Mouse (Mus musculus) adrenal gland, postnatal 36 days (tissue): Measurements from ENCODE around the gene Glo1. TPM values are rescaled to one million over a fixed set of nuclear protein-coding genes. Genes with fewer than 3 reads are reported as not detected.
"Not testable (repeated sequence)": the region's sequence is repeated elsewhere in the genome, so short reads cannot be mapped to it uniquely, and the experiment has no call there.

Source experiments
- DNase-seq, 2 experiments: peaks; one replicate each; pipeline ENCODE4 v3.0.0; 2021; ENCODE audit warnings: mixed read lengths in 1 of 2
- long read RNA-seq, 2 experiments: library from polyadenylated mRNA; stranded (forward); transcript quantifications; one replicate each; pipeline ENCODE4 v2.0.0; 2021; ENCODE audit warnings: borderline sequencing depth in 2 of 2
- total RNA-seq, 2 experiments: library from RNA; stranded (reverse); gene quantifications; 2 replicates each; pipeline ENCODE4 v1.2.3; 2021

The Glo1 gene
- total RNA-seq = 100 to 1,000 TPM; 134 to 137 TPM
- long read RNA-seq, experiment 1, full-length matches to known transcripts = 388 of 421 reads
- long read RNA-seq, experiment 1, partial matches to known transcripts = 11 of 421 reads
- long read RNA-seq, experiment 1, other reads (novel, unspliced or antisense) = 22 of 421 reads
- long read RNA-seq, experiment 2, full-length matches to known transcripts = 121 of 131 reads
- long read RNA-seq, experiment 2, partial matches to known transcripts = 1 of 131 reads
- long read RNA-seq, experiment 2, other reads (novel, unspliced or antisense) = 9 of 131 reads

DNA sequence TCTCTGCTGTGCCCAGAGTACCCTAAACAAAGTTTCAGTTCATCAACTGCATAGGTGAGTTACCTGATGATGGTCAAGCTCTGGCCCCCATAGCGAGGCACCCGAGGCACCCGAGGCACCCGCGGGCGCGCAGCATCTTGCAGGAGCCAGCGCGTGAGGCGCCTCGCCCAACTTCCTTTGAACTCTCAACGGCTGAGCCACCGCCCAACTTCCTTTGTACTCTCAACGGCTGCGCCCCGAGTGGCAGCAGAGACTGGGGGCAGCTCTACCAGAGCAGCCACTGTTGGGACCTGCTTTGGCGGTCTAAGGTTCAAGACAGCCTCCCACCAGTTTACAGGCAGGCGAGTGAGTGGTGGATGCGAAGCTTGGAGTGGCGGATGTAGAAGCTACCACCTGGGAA is at the start of gene Glo1:
TSS of gene Glo1 (minus strand) at position 153 of the 400 bp plus-strand sequence.
- not testable (repeated sequence) for DNase-seq

DNA sequence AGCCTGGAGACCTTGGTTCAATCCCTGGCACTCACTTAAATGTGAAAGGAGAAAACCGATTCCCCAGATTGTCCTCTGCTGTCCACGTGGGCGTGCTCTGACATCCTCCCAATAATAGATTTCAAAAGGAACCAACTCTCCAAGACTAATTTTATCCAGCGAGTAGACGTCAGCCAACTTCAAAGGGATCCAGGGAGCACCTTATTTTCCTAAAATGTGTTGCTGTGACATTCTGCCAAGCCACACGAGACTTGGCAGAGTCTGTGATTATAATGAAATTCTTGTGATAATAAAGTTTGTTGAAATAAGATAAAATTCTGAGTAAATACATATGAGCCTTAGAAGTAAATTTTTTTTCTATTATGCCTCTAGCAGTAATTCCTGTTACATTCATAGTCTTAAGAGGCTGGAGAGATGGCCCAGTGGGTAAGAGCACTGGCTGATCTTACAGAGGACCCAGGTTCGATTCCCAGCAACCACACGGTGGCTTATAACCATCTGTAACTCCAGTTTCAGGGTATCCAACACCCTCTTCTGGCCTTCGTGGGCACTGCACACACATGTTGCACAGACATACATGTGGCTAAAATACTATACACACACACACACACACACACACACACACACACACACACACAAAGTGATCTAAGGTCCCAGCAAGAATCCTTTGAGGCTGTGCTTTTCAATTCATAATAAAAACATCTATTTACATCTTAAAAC is 48.5 kb upstream of the Glo1 start:
- DNase-seq = no peak

DNA sequence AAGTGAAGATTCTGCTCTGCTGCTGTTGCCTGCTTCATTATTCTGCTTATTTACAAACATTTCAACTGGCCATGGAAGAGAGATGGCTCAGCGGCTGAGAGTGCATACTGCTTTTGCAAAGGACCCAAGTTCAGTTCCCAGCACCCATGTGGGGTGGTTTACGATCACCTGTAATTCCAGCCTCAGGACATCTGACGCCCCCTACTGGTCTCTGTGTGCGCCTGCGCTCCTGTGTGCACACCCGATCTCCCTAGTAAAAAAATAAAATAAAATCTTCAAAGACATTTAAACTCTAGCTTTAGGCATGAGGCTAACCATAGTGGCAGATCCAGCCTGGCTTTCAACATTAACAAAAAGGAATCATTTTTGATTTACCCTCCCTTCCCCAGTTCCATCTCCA is 46.4 kb upstream of the Glo1 start:
- DNase-seq = no peak

DNA sequence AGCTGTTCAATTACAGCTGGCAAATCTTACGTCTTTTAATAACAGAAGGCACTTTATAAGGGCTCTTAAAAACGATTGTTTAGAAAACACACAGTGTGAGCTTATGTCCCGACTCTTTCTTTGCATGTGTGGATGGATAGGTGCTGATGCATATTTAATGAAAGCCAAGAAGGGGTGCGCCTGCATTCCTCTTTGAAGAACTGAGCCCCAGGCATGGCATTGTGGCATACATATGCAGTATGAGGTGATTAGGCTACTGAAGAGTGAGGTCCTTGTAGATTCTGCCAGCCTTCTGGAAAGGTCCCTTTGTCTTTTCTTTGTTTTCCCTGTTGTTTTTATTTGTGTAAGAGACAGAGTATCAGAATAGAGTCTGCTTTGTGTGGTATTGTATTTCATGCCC is 45.9 kb upstream of the Glo1 start:
- DNase-seq = no peak

DNA sequence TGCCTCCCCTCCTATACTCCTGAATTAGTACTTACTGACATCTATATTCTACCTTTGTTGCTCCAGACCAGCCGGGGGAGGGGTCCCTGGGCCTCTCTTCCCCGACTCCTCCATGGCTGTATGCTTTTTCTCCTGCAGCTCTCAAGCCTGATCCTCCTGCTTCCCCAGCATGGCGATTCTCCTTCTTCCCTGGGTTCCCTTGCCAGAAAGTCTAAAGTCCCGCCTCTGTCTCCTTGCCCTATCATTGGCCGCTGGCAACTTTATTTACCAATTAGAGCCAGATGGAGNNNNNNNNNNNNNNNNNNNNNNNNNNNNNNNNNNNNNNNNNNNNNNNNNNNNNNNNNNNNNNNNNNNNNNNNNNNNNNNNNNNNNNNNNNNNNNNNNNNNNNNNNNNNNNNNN is 38.2 kb upstream of the Glo1 start:
- DNase-seq = no peak

DNA sequence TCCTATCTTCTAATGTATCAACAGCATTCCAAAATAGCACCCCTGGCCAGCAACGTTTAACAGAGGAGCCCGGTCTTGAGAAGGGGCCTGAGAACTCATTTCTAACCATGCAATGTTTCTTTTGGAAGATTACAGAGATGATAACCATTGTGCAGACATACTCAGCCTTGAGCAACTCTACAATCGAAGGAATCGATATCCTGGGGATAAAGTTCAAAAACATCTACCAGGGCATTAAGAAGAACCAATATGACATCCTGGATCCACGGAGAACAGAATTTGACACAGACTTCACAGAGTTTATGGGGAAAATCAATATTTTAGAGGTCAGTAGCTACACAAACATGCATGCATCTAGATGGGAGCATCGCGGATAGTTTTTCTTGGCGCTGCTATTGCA is 36.5 kb upstream of the Glo1 start:
- no peak for DNase-seq

DNA sequence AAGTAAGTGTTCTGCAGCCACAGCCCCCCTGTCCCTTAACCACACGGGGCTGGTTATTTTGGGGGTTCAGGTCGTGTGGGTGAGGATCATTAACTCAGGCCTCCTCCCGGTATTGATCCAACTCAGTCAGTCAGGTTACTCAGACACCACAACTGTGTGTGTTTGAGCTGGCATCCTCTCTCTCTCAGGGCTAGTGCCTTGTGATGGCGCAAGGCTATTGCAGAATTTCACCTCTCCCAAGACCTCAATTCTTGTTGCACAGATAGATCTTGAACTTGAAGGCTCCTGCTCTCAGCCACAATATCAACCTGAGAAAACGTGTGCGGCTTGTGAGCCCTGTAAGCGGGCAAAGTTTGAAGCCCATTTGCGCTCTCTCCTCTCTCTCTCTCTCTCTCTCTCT is 35.5 kb upstream of the Glo1 start:
- no peak for DNase-seq

DNA sequence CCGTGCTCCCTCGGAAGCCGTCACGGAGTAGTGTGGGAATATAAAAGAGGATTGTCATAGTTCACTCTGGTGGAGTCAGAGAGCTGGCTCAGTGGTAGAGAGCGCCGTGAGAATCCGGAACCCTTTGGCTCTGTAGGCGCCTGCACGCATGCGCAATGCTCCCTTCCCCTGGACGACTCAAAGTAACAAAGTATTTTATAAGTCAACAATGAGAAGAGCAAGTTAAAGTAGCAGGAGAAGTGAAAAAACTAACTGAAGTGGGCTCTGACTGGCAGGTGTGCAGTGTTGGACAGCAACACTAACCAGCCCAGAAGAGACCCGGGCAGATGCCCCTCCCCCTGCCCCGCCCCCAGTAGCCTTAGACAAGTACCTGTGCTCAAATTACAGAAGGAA is 31.5 kb upstream of the Glo1 start:
- peak; percentile 72 to 85 for DNase-seq

DNA sequence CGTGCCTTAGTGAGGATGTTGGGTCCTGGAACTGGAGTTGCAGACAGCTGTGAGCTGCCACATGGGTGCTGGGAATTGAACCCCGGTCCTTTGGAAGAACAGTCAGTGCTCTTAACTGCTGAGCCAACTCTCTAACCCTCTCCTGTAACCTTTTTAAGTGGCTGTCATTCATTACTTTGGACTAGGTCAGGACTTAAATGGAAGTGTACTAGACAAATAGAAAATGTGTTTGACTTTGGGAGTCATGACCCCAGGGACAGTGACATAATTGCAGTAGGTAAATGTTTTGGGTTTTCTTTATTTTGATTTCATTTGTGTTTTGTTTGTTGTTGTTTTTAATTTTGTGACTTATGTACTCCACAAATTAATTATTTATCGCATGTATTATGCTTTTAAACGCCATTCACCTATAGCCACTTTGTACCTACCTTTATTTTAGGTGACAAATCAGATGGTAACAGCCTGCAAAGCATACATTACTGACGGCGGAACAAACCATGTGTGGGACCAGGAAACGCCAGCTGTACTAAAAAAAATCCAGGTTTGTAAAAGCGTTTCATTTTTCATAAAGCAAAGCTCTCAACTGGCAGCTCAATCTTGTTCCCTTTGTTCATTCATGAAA is 31.0 kb upstream of the Glo1 start:
- no peak for DNase-seq

DNA sequence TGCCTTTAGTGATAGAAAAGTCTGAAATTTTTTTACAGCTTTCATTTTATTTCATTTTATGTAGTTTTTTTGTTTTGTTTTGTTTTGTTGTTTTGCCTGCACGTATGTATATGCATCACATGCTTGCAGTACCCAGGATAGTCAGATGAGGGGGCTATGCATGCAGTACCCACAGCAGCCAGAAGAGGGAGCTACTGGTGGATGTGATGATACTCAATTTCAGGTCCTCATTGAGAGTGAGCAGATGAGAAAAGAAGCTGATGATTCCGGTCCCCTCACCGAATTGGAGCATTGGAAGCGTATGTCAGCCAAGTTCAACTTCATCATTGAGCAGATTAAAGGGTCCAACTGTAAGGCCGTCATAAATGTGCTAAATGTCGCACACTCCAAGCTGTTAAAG is 26.3 kb upstream of the Glo1 start:
- no peak for DNase-seq

DNA sequence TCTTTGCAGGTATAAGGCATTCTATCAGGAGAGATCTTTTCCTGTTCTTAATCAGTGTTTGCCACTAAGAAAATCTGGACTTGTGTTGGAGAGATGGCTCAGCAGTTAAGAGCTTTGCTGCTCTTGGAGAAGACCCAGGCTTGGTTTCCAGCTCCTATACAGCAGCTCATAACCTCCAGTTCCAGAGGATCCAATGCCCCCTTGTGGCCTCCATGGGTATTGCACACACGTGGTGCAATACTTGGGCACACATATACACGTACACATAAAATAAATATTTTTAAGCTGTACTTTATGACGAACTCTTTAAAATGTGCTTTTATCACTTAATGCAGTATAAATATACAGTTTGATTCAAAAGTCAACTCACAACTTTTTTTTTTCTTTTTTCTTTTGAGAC is 22.1 kb upstream of the Glo1 start:
- no peak for DNase-seq

DNA sequence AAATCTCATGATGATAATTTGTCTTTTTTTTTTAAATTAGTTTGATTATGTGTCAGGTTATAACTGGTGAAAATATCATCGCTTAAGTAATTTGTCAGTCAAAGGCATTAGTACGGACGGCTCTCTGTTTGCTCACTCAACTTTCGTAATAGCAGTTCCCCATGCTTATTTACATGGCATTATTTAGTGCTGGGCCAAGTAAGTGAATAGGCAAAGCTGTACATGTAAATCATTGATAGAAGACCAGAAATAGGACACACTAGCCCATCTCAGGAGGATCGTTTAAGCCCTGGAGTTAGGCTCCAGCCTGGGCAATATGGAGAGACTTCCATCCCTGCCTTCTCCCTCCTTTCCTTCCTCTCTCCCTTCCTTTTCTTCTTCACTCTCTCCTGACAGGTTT is 14.2 kb upstream of the Glo1 start:
- no peak for DNase-seq

DNA sequence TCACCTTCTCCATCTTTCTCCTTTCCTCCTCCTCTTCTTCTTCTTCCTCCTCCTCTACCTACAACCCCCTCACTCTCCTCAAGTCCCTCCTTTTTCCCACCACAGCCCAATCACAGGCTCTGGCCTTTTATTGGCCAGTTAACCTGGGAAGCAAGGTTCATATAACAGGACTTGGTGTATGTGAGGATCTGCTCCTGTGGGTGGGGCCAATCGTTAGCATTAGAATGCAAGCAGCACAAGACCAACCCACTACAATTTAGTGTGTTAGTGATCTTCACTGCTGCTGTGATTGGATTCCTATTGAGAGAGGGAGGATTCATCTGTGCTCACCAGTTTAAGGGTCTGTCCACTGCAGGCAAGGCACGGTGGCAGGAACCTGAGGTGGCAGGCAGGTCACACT is 12.3 kb upstream of the Glo1 start:
- DNase-seq = no peak

DNA sequence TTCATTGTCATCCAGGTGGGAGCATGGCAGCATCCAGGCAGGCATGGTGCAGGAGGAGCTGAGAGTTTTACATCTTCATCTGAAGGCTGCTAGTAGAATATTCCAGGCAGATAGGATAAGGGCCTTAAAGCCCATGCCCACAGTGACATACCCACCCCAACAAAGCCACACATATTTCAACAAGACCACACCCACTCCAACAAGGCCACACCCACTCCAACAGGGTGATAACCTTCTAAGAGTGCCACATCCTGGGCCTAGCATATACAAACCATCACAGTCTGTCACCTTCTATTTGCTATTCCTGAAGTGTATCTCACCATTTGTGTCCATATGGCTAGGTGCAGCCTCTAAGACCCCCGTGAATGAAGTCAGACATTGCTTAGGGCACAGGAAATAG is 11.0 kb upstream of the Glo1 start:
- DNase-seq = no peak

DNA sequence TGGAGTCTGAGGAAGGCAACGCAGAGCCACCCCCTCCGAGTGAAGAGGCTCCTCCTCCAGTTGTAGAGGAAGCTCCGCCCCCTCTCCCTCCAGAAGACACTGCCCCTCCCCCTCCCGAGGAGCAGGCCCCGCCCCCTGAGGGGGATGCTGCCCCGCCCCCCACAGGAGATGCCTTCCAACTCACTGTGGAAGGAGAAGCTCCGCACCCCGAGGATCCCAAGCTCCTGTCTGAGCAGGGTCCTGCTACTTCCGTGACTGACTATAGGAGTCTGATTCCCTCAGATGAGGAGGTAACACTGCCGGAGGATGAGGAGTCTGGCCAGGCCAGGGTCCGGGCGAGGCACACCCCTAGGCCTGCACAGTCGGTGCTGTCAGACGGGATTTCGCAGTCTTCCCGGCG is 8.7 kb upstream of the Glo1 start:
- DNase-seq = peak in 1 of 2 experiments; percentile 22

DNA sequence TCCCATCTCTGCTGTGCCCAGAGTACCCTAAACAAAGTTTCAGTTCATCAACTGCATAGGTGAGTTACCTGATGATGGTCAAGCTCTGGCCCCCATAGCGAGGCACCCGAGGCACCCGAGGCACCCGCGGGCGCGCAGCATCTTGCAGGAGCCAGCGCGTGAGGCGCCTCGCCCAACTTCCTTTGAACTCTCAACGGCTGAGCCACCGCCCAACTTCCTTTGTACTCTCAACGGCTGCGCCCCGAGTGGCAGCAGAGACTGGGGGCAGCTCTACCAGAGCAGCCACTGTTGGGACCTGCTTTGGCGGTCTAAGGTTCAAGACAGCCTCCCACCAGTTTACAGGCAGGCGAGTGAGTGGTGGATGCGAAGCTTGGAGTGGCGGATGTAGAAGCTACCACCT is 2.5 kb downstream of the Glo1 start, which contains the start of gene Dnah8:
TSS of gene Dnah8 (plus strand) at position 223 of the 400 bp plus-strand sequence.
- DNase-seq = not testable (repeated sequence)

DNA sequence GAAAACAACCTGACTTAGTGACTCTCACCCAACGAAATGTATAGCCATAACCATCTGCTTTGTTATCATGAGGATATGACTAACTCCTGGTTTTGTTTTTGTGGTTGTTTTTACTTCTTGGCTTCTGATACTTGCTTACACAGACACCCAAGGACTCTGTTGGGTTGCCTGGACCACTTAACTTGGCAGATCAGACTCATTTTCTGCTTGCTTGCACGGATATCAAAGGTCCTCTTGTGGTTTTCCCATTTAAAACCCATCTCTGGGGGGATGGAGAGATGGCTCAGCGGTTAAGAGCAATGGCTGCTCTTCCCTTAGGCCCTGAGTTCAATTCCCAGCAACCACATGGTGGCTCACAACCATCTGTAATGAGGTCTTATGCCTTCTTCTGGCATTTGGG is 3.5 kb downstream of the Glo1 start:
- no peak for DNase-seq

DNA sequence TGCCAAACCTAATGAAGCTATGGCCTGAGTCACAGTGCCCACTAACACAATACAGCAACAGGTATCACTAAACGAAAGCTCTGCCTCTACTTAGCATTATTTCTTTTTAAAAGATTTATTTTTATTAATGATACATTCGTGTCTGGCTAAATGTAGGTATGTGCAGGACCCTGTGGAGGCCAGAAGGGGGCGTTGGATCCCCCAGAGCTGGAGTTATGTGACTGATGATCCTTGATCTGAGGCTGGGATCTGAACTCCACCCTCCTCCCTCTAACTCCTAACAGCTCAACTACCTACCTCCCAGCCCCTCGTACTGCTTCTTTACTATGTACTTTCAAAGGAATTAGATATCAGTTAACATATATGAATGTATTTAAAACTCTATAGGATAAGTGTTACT is 5.2 kb downstream of the Glo1 start:
- DNase-seq = no peak

DNA sequence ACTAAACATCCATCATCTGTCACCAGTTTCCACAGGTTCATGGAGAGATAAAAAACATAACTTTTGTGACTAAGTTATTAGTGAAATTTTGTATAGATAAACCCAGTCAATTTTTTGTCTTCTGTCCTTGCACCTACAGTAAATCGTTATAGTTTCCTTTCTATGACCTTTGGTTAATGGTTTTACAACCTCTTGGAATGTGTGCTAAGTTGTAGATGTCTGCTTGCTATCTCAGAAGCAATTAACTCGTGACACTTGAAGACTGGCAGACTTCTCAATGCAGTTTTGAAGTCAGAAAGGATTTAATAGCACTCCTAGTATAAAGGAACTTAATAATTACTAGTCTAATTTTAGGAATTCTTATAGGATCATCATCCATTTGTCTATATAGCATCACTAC is 6.1 kb downstream of the Glo1 start:
- no peak for DNase-seq

DNA sequence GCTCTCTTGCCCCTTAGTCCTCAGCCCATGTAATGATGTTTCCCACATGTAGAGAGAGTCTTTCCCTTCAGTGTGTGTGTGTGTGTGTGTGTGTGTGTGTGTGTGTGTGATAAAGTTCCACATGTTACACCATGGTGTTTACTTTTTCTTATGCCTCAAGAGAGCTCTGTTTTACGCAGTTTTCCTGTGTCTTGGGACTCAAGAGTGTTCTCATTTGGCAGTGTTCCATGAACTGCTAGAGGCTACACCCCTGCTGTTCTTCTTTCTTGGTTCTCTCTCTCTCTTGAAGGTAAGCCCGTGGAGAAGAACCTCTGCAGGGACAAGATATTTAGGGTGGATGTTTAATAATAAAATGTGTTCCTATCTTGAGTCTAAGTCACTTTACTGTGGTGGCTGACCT is 7.5 kb downstream of the Glo1 start:
- DNase-seq = no peak

DNA sequence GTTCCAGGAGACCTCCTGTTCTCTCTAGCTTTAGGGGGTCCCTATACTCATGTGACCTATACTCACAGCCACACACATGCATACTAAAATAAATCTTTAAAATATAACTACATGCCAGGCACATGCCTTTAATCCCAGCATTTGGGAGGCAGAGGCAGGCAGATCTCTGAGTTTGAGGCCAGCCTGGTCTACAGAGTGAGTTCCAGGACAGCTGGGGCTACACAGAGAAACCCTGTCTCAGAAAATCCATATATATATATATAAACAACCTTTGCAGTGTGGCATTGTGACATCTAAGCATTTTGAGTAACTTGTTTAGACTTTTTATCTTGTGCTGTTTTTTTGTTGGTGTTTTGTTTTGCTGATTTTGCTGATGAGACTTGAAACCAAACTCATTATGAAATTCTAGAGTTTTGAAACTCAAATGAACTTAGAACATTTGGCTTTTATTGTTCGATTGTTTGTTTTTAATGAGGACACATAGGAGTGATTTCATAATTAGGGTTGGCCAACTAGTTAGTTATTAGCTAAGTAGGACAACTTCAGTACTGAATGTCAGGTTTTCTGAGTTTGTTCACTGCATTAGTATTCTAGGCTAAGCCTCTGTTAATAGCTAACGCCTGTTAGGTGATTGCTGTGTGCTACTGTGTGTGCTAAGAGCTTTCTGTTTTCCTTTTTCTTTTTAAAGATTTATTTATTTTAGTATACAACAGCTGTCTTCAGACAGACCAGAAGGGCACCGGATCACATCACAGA is 8.4 kb downstream of the Glo1 start:
- DNase-seq = no peak

DNA sequence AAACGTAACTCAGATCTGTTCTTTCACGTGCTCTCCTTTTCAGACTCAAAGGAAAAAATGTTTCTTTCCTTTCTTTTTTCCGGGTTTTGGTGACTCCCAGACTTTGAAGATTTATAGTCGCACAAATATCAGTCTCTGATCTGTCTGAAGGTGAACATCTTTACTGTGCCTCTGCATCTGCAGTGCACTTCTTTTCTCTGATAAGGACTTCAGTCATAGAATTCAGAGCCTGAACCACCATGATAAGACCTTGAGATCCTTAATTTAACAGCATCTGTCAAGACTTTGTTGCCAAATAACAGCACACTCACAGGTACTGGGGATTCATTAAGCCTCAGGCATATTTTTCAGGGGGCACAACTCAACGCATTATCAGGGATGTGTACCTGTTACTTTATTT is 10.5 kb downstream of the Glo1 start:
- no peak for DNase-seq

DNA sequence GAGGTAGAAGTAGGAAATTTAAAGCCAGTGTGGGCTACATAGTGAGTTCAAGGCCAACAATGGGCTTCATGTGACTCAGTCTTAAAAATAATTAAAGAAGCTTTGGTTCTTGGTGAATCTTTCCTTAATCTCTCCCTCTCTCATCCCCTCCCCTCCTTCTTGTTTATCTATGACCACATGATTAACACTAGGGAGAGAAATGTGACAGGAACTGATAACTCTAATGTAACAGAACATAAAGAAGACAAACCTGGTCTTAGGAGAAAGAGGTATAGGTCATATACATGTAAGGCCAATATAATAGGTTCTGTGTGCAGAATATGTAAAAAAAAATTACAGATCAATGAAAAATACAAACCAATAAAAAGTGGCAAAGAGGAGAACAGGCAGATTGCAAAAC is 13.3 kb downstream of the Glo1 start:
- DNase-seq = no peak
